Mouse (Mus musculus): ENCODE measurements around the gene Acr. TPM values are rescaled to one million over a fixed set of nuclear protein-coding genes. Genes with fewer than 3 reads are reported as not detected.
A peak's percentile ranks its signal among the peaks of the same experiment; 100 is the strongest.

Gene Acr
- polyA plus RNA-seq, 1 experiment from 2014 or later, result 0.74 TPM

DNA sequence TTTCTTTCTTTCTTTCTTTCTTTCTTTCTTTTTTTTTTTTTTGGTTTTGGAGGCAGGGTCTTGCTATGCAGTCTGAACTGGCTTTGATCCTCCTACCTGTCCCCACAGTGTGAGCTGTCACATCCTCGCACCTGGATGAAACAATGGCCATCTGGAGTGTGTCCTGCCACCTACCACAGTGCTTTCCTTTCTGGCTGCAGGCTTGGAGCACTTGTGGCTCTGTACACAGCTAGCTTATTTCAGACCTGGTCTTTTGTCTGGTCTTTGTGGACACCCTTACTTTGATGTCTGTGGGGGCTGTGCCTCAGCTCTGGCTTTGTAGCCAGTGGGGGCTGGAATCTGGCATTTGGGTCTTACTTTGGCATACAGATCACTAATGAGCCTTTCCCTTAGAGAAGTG, 16.4 kb upstream of the Acr start:
- no peak for ATAC-seq (ENCODE audit: low FRiP score, low read depth)
- Histone ChIP-seq H3K9ac (replicated peaks) (no peak overlapping the region), H3K4me1 (peaks cover 27% of the 10 kb centered on the region), H3K36me3 (peaks cover 12% of the 10 kb centered on the region), H3K4me2 (replicated peaks) (no peak overlapping the region), H3K4me3 (no peak overlapping the region), H3K27me3 (peaks cover 54% of the 10 kb centered on the region), H3K9me3 (no peaks in the 10 kb centered on the region), H3K27ac (replicated peaks) (no peak overlapping the region)
- WGBS, result 90% methylated on average over 1 of the region's 1 CpGs

DNA sequence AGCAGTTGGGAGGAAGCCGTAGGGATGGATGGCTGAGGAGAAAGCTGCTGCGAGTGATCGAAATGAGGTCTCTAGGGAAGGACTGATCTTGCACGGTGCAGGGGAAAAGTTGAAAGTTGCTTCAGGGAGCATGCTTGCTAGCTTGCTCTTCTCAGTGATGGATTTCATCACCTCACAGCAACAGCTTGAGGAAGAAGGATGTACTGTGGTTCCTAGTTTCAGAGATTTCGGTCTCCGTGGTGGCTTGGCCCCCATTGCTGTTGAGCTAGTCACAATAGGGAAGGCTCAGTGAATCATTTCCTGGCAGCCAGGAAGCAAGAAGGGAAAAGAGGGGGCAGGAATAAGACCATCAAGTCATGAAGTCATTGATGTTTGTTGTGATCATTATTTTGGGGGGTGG, 12.5 kb upstream of the Acr start:
- Histone ChIP-seq H3K36me3 (no peaks in the 10 kb centered on the region), H3K4me2 (replicated peaks) (no peak overlapping the region), H3K4me1 (peaks cover 19% of the 10 kb centered on the region), H3K9ac (replicated peaks) (no peak overlapping the region), H3K27me3 (peaks cover 56% of the 10 kb centered on the region), H3K9me3 (no peaks in the 10 kb centered on the region), H3K4me3 (no peak overlapping the region), H3K27ac (replicated peaks) (no peak overlapping the region)
- 92% methylated on average over 6 of the region's 6 CpGs for WGBS
- ATAC-seq (ENCODE audit: low FRiP score, low read depth), result no peak

DNA sequence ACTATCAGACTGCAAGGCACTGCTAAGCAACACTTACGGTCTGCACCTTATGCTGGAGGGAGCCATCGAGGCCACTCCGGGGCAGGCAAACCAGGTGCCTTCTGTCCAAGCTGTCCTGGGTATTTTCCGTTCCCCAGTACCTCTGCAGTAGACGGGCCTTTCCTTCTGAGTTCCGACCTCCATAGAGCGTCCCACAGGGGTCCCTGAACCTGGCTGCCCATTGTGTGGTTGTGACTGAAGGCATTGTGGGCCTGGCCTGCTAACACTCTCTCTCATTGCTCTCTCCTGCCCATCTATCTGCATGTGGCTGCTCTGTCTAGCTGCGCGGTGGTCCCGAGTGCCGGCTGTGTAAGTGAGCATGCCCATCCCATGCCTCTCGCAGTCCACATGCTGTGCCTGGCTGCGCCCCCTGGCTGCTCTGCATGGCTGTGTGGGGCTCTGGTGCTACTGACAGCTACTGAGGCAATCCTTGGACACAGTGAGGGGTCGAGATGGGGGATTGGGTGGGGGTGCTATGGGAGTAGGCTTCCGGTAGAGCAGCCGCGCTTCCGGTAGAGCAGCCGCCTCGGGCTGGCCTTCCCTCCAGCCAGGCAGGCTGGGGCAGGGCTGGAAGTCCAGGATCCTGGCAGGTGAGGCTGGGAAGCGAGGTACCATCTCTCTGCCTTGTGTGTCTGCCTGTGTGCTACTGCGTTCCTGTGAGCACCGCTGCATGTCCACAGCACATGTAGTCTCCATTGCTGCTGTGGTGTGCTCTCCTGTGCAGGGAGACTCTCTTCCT, 11.5 kb upstream of the Acr start:
- peaks cover 56% of the 10 kb centered on the region for H3K27me3 ChIP-seq
- H3K36me3 ChIP-seq, result no peaks in the 10 kb centered on the region
- no peak overlapping the region for H3K9ac ChIP-seq (replicated peaks)
- WGBS, result 27% methylated on average over 23 of the region's 23 CpGs
- H3K4me1 ChIP-seq, result peaks cover 19% of the 10 kb centered on the region
- peak overlapping the region; percentile 18 for H3K4me3 ChIP-seq
- peak overlapping the region; percentile 41 for H3K4me2 ChIP-seq (replicated peaks)
- H3K27ac ChIP-seq (replicated peaks), result no peak overlapping the region
- ATAC-seq (ENCODE audit: low FRiP score, low read depth), result peak; percentile 79
- H3K9me3 ChIP-seq, result no peaks in the 10 kb centered on the region

DNA sequence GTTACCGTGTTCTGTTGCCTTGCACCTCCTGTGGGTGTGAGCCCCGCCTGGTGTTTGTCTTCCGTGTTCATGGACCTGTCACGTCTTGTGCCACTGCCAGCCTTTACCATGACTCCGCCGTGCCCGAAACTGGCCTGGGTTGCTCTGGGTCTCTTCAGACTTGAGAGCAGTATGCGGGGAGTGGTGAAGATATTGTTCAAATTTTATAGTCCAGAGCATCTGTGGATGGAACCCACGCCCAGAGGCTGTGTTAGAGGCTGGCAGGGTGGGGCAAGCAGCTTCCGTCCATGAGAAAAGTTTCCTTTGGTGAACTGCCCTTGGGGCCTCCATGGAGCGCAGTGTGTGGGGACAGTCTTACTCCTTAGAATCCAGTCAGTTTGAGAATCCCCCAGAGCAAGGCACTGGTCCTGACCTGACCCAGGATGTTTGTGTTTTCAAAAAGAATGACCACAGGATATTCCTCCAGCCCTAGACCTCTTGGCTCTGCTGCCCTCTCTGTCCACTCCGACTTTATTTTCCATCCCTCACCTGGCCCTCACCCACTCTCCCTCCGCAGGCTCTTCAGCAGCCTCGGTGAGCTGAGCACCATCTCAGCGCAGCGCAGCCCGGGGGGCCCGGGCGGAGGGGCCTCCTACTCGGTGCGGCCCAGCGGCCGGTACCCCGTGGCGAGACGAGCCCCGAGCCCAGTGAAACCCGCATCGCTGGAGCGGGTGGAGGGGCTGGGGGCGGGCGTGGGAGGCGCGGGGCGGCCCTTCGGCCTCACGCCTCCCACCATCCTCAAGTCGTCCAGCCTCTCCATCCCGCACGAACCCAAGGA, 10.7 kb upstream of the Acr start:
- ATAC-seq (ENCODE audit: low FRiP score, low read depth), result 0 out of 2 replicates have a peak, but pooled peaks have one; percentile 3
- peak overlapping the region; percentile 44 for H3K4me2 ChIP-seq (replicated peaks)
- peaks cover 56% of the 10 kb centered on the region for H3K27me3 ChIP-seq
- 20% methylated on average over 40 of the region's 40 CpGs for WGBS
- no peaks in the 10 kb centered on the region for H3K9me3 ChIP-seq
- peaks cover 19% of the 10 kb centered on the region for H3K4me1 ChIP-seq
- no peak overlapping the region for H3K9ac ChIP-seq (replicated peaks)
- H3K27ac ChIP-seq (replicated peaks), result no peak overlapping the region
- peak overlapping the region; percentile 25 for H3K4me3 ChIP-seq
- no peaks in the 10 kb centered on the region for H3K36me3 ChIP-seq

DNA sequence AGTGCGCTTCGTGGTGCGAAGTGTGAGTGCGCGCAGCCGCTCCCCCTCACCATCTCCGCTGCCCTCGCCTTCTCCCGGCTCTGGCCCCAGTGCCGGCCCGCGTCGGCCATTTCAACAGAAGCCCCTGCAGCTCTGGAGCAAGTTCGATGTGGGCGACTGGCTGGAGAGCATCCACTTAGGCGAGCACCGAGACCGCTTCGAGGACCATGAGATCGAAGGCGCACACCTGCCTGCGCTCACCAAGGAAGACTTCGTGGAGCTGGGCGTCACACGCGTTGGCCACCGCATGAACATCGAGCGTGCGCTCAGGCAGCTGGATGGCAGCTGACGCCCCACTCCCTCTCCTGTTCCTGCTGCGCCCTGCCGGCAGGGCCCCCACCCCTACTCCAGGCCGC, 10.1 kb upstream of the Acr start:
- H3K4me2 ChIP-seq (replicated peaks), result peak overlapping the region; percentile 44
- H3K4me3 ChIP-seq, result peak overlapping the region; percentile 25
- H3K27ac ChIP-seq (replicated peaks), result no peak overlapping the region
- no peaks in the 10 kb centered on the region for H3K36me3 ChIP-seq
- 2% methylated on average over 34 of the region's 34 CpGs for WGBS
- no peaks in the 10 kb centered on the region for H3K9me3 ChIP-seq
- peaks cover 19% of the 10 kb centered on the region for H3K4me1 ChIP-seq
- no peak overlapping the region for H3K9ac ChIP-seq (replicated peaks)
- ATAC-seq (ENCODE audit: low FRiP score, low read depth), result no peak
- H3K27me3 ChIP-seq, result peaks cover 56% of the 10 kb centered on the region

DNA sequence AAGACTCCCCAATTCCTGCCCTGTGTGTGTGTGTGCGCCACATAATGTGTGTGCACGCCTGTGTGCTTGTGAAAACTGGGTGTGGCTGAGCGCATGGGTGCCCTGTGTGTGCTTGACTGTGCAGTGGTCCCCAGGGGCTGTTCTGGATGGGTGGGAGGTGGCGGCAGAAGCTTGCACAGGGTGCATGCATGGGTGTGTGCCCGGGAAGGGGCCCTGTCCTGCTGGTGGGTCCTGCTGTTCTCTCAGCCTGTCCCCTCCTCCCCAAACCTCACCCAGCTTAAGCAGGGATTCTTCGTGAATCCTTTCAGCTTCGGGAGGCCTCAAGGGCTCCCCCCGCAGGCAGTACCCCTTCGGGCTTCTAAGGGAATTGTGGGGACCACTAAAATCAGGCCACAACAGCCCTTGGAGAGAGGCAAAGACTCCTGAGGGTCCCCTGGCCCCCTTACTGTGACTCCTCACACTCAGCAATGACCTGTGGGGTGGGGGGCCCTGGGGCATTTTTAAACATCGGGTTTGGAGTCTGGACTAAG, 8.9 kb upstream of the Acr start:
- 39% methylated on average over 10 of the region's 10 CpGs for WGBS
- Histone ChIP-seq H3K4me2 (replicated peaks) (no peak overlapping the region), H3K27me3 (peaks cover 55% of the 10 kb centered on the region), H3K9ac (replicated peaks) (no peak overlapping the region), H3K36me3 (no peaks in the 10 kb centered on the region), H3K27ac (replicated peaks) (no peak overlapping the region), H3K9me3 (no peaks in the 10 kb centered on the region), H3K4me1 (peaks cover 19% of the 10 kb centered on the region), H3K4me3 (no peak overlapping the region)
- ATAC-seq (ENCODE audit: low FRiP score, low read depth), result no peak

DNA sequence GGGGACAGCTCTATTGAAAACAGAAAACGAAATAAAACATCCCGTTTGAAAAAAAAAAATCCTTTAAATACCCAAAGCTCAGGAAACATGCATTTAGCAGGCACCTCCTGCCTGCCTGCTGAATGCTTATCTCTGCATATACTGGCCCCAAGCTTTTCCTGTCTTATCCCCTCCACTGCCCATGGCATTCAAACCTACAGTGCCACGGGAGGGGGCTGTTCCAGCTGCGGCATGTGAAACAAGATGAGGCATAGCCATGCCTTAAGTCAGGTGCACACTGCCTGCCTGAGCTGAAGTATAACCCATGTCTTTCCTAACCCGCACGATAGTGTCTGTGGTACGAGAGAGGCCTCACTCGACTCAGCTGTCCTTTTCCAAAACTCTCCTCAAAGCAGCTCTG, 4.0 kb downstream of the Acr start:
- no peaks in the 10 kb centered on the region for H3K9me3 ChIP-seq
- no peaks in the 10 kb centered on the region for H3K36me3 ChIP-seq
- no peak for ATAC-seq (ENCODE audit: low FRiP score, low read depth)
- peaks cover 4% of the 10 kb centered on the region; the same call in 1 of the 2 replicates for H3K27me3 ChIP-seq
- no peak overlapping the region for H3K4me3 ChIP-seq
- H3K4me2 ChIP-seq (replicated peaks), result no peak overlapping the region
- no peak overlapping the region for H3K27ac ChIP-seq (replicated peaks)
- WGBS, result 75% methylated on average over 8 of the region's 8 CpGs
- H3K4me1 ChIP-seq, result no peaks in the 10 kb centered on the region
- no peak overlapping the region for H3K9ac ChIP-seq (replicated peaks)

DNA sequence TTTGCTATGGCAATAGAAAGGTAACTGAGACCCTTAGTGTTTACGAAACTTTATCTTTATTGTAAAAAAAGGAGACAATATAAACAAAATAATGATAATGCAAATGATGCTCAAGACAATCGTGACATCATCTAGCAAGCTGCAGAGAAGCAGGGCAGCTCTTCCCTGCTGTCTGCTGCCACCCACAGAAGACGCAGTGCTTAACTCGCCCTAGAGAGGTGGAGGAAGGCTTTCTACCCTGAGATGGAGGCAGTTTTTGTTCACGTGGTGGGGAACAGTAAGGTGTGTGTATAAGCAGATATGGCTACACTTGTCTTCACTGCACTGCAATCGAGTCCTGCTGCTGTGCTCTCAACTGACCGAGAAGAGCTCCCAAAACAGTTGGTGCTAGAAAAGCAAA, 14.4 kb downstream of the Acr start:
- Histone ChIP-seq H3K4me1 (no peaks in the 10 kb centered on the region), H3K27me3 (no peaks in the 10 kb centered on the region), H3K27ac (replicated peaks) (no peak overlapping the region), H3K9ac (replicated peaks) (no peak overlapping the region), H3K36me3 (peaks cover 33% of the 10 kb centered on the region), H3K9me3 (no peaks in the 10 kb centered on the region), H3K4me2 (replicated peaks) (no peak overlapping the region), H3K4me3 (no peak overlapping the region)
- ATAC-seq (ENCODE audit: low FRiP score, low read depth), result no peak
- WGBS, result 89% methylated on average over 7 of the region's 7 CpGs

DNA sequence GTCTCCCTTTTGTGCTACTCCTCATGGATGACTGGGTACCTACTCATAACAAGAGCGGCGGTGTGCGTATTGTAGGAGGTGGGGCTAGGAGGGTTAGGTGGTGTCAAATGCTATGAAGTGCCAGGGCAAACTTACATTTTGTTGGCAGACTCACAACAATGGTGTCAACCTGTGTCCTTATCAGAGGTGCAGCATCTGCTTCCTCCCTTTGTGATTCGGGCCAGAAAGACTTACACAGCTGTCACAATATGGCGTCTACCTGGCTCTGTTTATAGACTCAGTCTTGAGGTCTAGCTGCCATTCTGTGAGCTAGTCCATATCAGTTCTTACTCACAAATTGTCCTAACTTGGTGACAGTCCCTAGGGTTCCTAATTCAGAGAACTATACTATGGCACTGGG, 17.0 kb downstream of the Acr start:
- Histone ChIP-seq H3K4me3 (no peak overlapping the region), H3K36me3 (peaks cover 39% of the 10 kb centered on the region), H3K9ac (replicated peaks) (no peak overlapping the region), H3K4me1 (no peaks in the 10 kb centered on the region), H3K27ac (replicated peaks) (no peak overlapping the region), H3K27me3 (no peaks in the 10 kb centered on the region), H3K9me3 (no peaks in the 10 kb centered on the region), H3K4me2 (replicated peaks) (no peak overlapping the region)
- 90% methylated on average over 5 of the region's 5 CpGs for WGBS
- ATAC-seq (ENCODE audit: low FRiP score, low read depth), result no peak

DNA sequence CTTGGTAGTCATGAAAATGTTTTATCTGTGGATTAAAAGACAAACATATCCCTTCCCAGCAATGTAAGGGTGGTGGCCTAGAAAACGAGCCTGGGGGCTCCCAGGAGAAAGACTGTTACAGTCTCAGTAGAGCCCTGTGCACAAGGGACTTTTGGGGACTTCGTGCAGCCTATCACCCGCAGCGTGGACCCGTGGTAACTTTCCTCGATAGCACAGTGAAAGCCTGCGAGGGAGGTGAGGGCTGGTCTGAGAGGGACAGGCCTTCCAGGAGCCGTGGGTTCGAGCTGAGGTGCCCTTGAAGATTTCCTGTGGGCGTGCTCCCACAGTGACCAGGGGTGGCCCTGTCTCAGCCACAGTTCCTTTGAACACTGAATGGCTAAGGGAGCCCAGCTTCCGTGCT, 17.5 kb downstream of the Acr start:
- Histone ChIP-seq H3K36me3 (peaks cover 39% of the 10 kb centered on the region), H3K9ac (replicated peaks) (no peak overlapping the region), H3K4me2 (replicated peaks) (no peak overlapping the region), H3K9me3 (no peaks in the 10 kb centered on the region), H3K27me3 (no peaks in the 10 kb centered on the region), H3K4me1 (peaks cover 1% of the 10 kb centered on the region), H3K27ac (replicated peaks) (no peak overlapping the region), H3K4me3 (no peak overlapping the region)
- 90% methylated on average over 11 of the region's 11 CpGs for whole genome bisulfite sequencing
- ATAC-seq (ENCODE audit: low FRiP score, low read depth), result no peak

DNA sequence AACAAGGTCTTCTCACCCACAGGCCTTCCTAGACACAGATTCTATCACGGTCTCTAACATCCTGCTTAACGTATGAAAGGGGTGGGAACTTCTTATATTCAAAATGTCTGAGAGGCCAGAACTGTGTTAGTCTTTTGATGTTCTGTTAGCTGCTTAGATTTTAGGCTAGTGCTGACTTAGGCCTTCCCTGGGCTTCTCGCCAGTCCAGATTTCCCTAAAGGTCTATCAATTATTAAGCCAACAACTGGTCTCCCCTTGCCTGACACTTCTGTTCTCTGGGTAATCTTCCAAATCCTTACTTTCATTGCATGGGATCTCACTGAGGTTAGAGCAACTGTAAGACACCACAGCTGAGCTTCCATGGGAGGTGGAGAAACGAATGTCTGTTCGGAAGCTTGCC, 21.0 kb downstream of the Acr start:
- Histone ChIP-seq H3K36me3 (peaks cover 20% of the 10 kb centered on the region), H3K4me2 (replicated peaks) (no peak overlapping the region), H3K27ac (replicated peaks) (no peak overlapping the region), H3K4me1 (peaks cover 12% of the 10 kb centered on the region), H3K27me3 (no peaks in the 10 kb centered on the region), H3K4me3 (no peak overlapping the region), H3K9ac (replicated peaks) (no peak overlapping the region), H3K9me3 (no peaks in the 10 kb centered on the region)
- ATAC-seq (ENCODE audit: low FRiP score, low read depth), result no peak
- WGBS, result 90% methylated on average over 5 of the region's 5 CpGs

DNA sequence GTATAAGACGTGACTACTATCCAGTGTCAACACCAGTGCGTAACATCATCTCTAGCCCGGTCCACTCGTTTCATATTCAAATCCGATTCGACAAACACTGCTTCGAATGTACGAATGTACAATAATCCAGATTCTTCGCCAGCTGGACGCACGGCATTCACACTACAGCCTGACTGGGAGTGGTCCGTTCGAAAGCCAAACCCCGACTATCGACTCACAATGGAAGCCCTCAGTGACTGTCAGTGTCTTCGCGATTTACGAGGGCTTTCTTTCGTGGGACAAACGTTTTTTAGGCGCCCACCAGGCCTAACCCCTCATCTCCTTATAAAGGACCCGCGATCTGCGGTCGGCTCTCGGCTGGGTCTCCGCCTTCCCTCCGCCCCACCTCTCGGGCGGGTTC, 23.2 kb downstream of the Acr start:
- no peak for ATAC-seq (ENCODE audit: low FRiP score, low read depth)
- 2% methylated on average over 30 of the region's 30 CpGs for WGBS
- Histone ChIP-seq H3K9me3 (no peaks in the 10 kb centered on the region), H3K4me1 (peaks cover 12% of the 10 kb centered on the region), H3K36me3 (peaks cover 17% of the 10 kb centered on the region), H3K4me3 (peak overlapping the region; percentile 83), H3K4me2 (replicated peaks) (peak overlapping the region; percentile 87), H3K9ac (replicated peaks) (peak overlapping the region; percentile 74), H3K27me3 (no peaks in the 10 kb centered on the region), H3K27ac (replicated peaks) (peak overlapping the region; percentile 87)
